Comparison of ENCODE assay signal across 8 mouse cellular contexts in genomic region chr5:114461238-114461637, GRCm38 (mm10). TPM values are rescaled to one million over a fixed set of nuclear protein-coding genes. Genes with fewer than 3 reads are reported as not detected.
DNase-seq lines count a peak whose midpoint lies in the region; ATAC-seq lines count a peak whose summit lies in the region.

No protein-coding gene starts in this region.

- H3K27ac ChIP-seq in forebrain, embryonic 15.5 days (replicated peaks), result no peak overlapping the region
- no peak overlapping the region for H3K27ac ChIP-seq in lung, embryonic 16.5 days (ENCODE audit: low read length)

- H3K4me2 ChIP-seq in forebrain, embryonic 15.5 days (replicated peaks), result no peak overlapping the region
- no peak overlapping the region for H3K4me2 ChIP-seq in lung, embryonic 16.5 days (ENCODE audit: low read depth, low read length)

- H3K36me3 ChIP-seq in forebrain, embryonic 15.5 days, result no peaks in the 10 kb centered on the region
- no peaks in the 10 kb centered on the region for H3K36me3 ChIP-seq in lung, embryonic 16.5 days (ENCODE audit: control insufficient read depth, insufficient read depth, low read length)

- H3K9me3 ChIP-seq in forebrain, embryonic 15.5 days, result no peaks in the 10 kb centered on the region
- no peaks in the 10 kb centered on the region for H3K9me3 ChIP-seq in lung, embryonic 16.5 days (ENCODE audit: control insufficient read depth, low read length)

- no peak overlapping the region for H3K9ac ChIP-seq in forebrain, embryonic 15.5 days (replicated peaks)
- no peak overlapping the region for H3K9ac ChIP-seq in lung, embryonic 16.5 days (ENCODE audit: low read length)

- peaks cover 7% of the 10 kb centered on the region for H3K4me1 ChIP-seq in forebrain, embryonic 15.5 days
- peaks cover 11% of the 10 kb centered on the region for H3K4me1 ChIP-seq in lung, embryonic 16.5 days (replicated peaks; ENCODE audit: control insufficient read depth, insufficient read depth, low read length)

- peak; percentile 68 for DNase-seq in MN1 (ENCODE audit: low spot score)
- peak; percentile 71 for DNase-seq in cerebellum, adult 11-12 months
- DNase-seq in heart, postnatal 4 days, result peak; percentile 92
- peak; percentile 41 for DNase-seq in layer of hippocampus, adult 9-10 months (ENCODE audit: low spot score)
- DNase-seq in retina, postnatal 1 day, result peak; percentile 92
- DNase-seq in thymus, postnatal 36 days, result peak; percentile 84 to 87

- no peak overlapping the region for H3K4me3 ChIP-seq in forebrain, embryonic 15.5 days
- no peak overlapping the region for H3K4me3 ChIP-seq in lung, embryonic 16.5 days (ENCODE audit: low read length)

- peak; percentile 65 for ATAC-seq in forebrain, embryonic 15.5 days (replicated peaks)
- peak; percentile 58 for ATAC-seq in lung, embryonic 16.5 days (ENCODE audit: low read depth)

- WGBS in forebrain, embryonic 15.5 days, result 1% methylated on average over 7 of the region's 7 CpGs
- whole genome bisulfite sequencing in lung, embryonic 16.5 days, result 5% methylated on average over 7 of the region's 7 CpGs

- H3K27me3 ChIP-seq in forebrain, embryonic 15.5 days, result peaks cover 7% of the 10 kb centered on the region; the same call in 1 of the 2 replicates
- H3K27me3 ChIP-seq in lung, embryonic 16.5 days (ENCODE audit: control insufficient read depth, insufficient read depth, low read depth, low read length), result no peaks in the 10 kb centered on the region

RNA-seq across cellular contexts. Expression of gene Mvk, which starts 17.2 kb away (rescaled TPM):
- 46.3 and 49.4 TPM in 2 replicates for polyA plus RNA-seq in forebrain, embryonic 15.5 days (2015; fragmentation: Nextera tagmentation; extraction: Ambion mirVana)
- 10 to 100 TPM; 14.8 to 18.2 TPM for total RNA-seq in heart, postnatal 4 days (2021)
- polyA plus RNA-seq in lung, embryonic 16.5 days (2015; fragmentation: Nextera tagmentation; extraction: Ambion mirVana), result 31.1 and 36.1 TPM in 2 replicates

RNA-seq across cellular contexts. Expression of gene Mmab, which starts 17.4 kb away (rescaled TPM):
- 20.3 and 20.5 TPM in 2 replicates for polyA plus RNA-seq in forebrain, embryonic 15.5 days (2015; fragmentation: Nextera tagmentation; extraction: Ambion mirVana)
- total RNA-seq in heart, postnatal 4 days (2021), result 10 to 100 TPM; 12.8 to 12.9 TPM
- polyA plus RNA-seq in lung, embryonic 16.5 days (2015; fragmentation: Nextera tagmentation; extraction: Ambion mirVana), result 29.8 and 31.7 TPM in 2 replicates

Comparison
In these comparisons a context has a peak if more than half of its experiments do, and no peak if none do; other contexts are left out.
1. DNase-seq: peak in every context shown above with its lines; median percentile 92 in heart, postnatal 4 days; 92 in retina, postnatal 1 day; 86 in thymus, postnatal 36 days; 71 in cerebellum, adult 11-12 months; 68 in MN1; 41 in layer of hippocampus, adult 9-10 months.